Mouse (Mus musculus) embryo, embryonic 9.5 days (tissue): Measurements from ENCODE around the gene Ptprn2.

Source experiments
- DNase-seq: peaks from one replicate; pipeline ENCODE4 v3.0.0-alpha.2; 2017; ENCODE audit errors: extremely low spot score

The Ptprn2 gene

DNA sequence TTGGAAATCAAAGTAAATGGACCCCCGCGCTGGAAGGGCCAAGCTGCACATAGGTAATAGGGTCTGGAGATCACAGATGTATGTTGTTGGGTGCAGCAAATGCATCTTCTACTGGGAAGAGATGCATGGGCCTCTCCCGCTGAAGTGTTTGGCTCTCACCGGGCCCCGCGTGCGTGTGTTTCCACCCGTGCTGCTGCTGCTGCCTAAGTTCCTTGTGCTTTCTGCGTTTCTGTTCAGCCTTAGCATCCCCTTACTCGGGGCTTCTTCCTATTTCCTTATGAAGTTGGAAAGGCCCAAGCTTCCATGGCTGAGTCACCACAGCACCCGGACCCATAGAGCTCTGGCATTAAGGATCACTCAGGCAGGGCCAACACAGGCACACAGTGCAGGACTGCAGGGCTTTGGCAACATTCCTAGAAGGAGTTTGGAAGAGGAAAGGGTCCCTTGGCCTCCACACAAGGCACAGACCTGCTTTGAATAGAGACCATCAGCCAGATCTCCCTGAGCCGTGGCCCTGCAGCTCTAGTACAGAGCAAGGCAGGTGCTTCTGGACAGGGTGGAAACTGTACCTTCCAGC, 772.5 kb downstream of the Ptprn2 start:
- no peak for DNase-seq

DNA sequence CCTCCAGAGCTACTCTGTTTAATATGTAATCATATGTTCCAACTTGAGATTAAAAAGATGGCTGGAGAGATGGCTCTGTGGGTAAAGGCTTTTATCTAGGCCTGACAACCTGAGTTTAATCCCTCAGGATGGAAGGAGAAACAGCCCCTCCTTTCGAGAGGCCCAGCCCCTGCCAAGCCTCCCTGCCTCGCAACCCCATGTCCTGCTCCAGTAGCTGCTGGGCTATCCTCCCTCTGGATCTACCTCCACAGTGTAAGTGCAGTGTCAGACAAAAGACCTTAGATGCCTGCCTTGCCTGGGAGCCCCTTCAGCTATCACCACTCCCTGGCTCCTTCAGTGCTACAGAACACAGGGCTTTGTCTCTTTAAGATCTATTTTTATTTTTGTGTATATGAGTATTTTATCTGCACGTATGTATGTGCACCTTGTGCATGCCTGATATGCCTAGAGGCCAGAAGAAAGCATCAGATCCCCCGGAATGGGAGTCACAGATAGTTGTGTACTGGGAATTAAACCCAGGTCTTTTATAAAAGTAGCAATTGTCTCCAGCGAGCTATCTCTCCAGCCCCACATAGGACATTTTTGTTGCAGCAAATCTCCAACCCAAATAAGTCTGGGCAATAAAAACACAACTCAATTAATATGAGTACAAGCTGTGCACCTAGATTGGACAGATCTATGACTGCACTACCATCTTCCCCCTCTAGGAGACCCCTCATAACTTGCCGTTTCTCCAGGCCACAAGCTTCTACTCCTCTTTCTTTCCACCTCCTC, 775.1 kb downstream of the Ptprn2 start:
- no peak for DNase-seq

DNA sequence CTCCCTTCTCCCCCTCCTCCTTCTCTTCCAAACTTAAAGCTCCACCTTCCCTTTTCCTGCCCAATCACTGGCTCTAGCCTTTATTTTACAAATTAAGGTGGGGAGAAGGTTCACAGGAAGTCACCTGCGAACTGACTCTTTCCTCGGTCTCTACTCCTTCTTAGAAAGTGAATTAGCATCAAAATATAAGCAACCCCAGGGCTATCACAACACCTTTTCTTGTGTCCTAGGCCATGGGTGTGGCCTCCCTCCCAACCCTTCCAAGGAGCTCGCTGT, 775.6 kb downstream of the Ptprn2 start:
- DNase-seq: no peak

DNA sequence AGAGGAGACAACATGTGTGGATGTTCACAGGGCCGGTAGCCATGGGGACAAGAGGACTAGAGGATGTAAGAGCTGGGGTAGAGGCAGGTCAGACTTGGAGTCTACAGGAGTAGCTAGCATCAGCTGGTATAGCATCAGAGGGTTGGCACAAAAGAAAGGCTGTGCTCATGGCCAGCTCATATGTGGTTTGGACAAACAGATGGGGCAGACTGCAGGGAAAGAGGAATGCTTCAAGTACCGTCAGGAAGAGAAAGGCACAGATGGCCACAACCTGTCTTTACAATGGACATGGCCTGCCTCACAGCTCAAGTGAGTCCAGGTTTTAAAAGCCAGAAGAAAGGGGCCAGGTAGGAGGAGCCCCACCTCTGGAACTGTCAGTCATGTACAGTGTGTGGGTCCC, 776.5 kb downstream of the Ptprn2 start:
- DNase-seq: no peak

DNA sequence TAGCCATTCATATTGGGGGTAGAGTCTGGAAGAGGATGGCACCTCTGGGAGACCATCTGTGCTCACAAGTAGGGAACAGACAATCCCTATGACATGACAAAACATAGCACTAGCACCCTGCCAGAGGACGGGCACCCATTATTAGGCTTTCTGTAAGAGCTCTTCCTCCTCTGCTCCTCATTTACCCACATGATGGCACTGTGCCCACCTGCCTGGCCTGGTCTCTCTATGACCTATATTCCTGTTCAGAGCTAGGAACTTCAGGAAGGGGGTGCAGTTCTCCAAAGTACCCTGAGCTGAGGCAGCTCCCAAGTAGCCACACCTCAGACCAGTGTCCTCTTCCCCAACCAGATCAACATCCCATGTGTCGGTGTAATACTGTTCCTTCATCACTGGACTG, 777.6 kb downstream of the Ptprn2 start:
- no peak for DNase-seq

DNA sequence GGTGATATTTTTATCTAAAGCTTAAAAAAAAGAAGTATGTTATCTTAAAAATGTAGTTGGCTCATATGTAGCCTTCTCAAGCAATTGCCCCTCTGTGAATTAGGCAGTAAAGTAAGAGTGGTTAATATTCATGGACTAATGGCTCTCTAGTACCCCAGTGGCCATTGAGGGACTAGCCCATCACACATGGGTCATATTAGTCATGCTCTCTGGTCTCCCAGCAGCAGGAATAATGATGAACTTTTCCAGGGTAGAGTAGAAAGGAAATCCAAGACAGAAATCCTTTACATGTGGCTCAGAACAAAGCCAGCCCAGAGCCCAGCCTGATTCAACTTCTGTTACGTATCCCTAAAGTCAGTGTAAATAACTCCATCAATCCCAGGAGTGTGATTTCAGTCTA, 779.7 kb downstream of the Ptprn2 start:
- DNase-seq: no peak

DNA sequence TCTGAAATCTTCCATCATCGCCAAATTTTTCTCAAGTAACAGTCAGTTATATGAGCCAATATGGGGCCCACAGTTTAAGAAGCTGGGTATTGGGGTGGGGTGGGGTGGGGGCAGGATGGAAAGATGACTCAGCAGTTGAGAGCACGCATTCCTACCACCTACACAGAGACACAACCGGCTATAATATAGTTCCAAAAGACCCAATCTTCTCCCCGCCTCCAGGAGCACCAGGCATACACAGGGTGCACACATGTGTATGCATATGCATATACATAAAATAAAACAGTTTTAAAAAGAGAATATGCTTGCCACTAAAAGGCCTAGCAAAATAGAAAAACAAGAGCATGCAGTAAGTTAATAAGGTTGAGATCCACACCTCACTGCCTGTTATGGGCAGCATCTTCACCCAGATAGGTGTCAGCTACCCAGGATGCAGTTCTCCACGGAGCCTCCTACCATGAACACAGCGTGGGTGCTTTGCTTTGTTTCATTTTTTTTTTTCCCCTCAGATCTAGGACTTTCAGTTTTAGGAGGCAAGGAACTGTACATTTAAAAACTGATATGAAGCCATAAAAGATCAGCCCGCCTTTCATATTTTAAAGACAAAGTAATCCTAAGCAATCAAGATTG, 783.1 kb downstream of the Ptprn2 start:
- no peak for DNase-seq

DNA sequence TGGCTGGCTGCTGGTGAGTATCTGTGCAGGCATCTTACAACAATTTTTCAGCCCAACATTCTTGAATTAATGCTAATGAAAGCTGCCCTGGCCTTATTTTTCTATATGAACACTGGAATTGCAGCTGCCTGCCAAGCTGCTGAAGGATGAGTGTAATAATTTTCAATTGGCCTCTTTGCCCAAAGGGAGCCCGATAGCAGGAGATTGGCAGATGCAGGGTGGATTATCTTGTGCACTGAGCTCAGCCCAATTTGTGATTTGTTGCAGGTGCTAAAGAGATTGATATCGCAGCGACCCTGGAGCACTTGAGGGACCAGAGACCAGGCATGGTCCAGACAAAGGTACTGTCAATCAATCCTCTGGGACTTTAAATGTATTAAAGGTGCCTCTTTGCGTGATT, 783.8 kb downstream of the Ptprn2 start:
- DNase-seq: no peak

DNA sequence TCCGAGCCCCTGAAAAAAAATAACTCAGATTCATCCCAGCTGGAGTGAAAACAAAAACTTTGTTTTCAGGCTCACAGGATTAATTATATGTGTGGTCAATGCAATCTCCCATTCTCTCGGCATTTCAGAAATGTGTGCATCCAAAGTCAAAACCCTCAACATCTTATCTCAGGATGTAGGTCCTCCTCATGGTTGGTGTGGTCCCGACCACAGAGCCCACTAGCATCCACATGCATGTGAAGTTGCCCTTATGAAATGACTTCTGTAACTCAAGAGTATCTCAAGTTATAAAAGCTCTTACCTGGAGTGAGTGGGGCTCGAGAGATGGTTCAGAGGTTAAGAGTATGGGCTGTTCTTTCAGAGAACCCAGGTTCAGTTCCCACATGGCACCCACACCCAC, 784.7 kb downstream of the Ptprn2 start:
- DNase-seq: no peak

DNA sequence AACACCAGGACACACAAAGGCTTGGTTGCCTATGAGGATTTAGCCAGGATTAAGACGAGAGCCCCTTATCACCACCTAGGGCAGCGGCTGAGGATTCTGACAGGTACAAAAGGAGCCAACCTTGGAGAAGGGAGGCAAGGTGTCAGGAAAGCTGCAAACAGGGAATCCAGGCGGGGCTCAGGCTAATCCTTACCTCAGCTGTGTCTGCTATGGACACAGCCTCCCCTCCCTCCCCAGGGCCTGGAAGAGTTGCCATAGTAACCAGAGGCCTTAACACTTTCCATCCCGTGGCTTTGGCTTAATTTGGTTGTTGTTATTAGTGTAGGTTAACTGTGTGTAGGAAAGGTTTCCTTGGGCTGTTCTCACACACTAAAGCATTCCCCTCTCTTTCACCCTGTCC, 787.6 kb downstream of the Ptprn2 start:
- peak; percentile 26 for DNase-seq

DNA sequence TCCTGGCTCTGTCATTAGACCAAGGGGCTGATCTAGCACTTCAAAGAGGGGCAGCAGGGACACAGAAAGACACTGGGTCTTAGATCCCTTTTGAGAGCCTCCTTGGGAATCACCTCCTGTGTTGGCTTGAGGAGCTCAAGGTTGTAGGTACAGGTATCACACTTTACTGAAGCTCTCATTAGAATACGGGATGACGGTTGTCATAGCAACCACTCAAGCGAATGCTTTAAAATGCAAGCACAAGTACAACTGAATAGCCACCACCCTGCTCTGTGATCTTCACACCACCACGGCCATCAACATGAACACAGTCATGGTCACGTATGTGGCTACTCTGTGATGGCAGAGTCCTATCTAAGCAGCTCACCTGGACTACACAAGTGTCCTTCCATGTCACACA, 789.1 kb downstream of the Ptprn2 start:
- no peak for DNase-seq

DNA sequence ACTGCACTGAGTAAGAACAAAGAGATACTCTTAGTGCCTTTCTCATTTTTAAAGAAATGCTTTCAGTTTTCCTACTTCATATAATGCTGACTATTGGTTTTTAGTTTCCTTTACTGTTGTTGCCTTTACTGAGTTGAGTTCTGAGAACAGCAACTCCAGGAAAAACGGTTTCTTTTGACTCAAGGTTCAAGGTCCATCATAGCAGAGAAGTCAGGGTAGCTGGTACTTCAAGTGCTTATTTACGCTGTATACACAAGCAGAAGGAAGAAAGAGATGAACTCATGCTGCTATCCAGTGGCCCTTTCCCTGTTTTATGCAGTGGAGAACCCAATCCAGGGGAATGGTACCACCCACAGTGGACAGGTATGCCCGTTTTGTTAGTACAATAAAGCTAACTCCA, 795.3 kb downstream of the Ptprn2 start:
- DNase-seq: no peak

DNA sequence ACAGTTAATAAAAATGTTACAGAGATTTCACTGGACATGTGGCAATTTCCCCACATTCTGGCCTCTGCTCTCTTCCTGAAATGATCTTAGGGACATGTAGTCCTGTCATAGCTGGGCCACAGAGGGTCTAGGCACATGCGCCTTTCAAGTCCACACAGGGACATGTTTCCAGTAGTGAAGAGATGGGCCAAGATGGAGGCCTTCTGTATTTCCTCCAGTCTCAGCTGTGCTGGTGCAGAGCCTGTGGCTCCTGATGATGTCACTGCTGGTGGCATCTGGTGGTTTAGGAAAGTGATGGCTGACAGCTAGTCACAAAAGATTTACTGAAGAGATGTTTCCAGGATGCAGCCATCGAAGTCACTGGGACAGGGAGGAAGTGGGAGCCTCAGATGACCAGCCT, 797.1 kb downstream of the Ptprn2 start:
- DNase-seq: no peak

DNA sequence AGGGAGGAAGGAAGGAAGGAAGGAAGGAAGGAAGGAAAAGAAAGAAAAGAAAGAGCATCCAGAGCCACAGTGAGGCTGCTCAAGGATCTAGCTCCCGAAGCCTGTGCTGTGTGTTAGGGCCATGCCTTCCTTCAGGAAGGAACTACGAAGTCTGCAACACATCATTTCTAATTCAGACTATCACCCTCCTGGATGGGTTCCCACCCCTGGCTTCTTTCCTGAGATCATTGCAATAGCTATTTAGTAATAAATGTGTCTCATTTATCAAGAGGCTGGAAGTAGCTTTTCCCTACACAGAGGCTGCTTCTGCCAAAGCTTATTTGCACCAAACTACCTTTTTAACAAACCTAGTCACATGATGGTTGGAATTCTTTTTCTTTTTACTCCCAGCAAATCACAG, 801.9 kb downstream of the Ptprn2 start:
- no peak for DNase-seq

DNA sequence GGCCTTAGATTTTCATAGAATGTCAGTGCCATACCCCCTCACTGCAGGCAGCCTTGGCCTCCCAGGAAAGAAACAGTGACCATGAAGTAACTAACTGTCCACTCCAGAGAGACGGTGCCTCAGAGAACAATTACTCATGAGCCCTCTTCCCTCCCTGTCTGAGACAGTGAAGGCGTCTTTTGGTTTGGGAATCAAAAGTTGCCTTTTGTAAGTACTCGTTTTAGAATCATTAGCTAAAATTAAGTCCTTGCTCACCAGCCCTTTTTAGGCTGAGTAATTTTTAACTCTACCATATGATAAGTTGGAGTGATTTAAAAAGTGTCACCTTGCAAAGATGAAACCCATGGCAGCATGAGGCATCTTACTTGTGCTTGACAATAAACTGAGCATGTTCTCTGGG, 806.4 kb downstream of the Ptprn2 start:
- no peak for DNase-seq

DNA sequence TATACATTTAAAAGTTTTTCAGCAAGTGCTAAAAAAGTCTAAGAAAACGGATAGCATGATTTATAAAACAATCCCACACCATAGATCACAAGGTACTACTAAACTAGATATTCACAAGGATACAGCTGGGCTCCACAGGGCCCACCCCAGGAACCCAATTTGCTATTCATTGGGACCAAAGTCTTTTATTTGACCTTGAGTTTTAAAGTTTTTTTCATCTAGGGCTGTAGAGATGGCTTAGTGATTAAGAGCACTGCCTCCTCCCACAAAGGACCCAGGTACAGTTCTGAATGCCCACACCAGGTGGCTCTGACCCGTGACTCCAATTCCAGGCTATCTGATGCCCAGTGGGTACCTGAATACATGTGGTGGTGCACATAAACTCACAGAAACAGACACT, 811.3 kb downstream of the Ptprn2 start:
- no peak for DNase-seq

DNA sequence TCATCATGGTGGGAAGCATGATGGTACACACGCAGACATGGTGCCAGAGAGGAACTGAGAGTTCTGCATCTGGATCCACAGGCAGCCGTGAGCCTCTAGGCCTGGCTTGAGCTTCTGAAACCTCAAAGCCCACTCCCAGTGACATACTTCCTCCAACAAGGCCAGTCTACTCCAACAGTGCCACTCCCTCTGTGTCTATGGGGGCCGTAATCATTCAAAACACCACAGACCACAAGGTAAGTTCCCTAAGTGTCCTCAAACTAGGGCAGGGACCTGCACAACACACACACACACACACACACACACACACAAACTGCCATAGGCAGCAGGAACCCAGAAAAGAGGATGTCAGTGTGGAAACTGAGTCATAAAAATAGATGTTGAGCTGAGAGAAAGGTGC, 813.6 kb downstream of the Ptprn2 start:
- no peak for DNase-seq

DNA sequence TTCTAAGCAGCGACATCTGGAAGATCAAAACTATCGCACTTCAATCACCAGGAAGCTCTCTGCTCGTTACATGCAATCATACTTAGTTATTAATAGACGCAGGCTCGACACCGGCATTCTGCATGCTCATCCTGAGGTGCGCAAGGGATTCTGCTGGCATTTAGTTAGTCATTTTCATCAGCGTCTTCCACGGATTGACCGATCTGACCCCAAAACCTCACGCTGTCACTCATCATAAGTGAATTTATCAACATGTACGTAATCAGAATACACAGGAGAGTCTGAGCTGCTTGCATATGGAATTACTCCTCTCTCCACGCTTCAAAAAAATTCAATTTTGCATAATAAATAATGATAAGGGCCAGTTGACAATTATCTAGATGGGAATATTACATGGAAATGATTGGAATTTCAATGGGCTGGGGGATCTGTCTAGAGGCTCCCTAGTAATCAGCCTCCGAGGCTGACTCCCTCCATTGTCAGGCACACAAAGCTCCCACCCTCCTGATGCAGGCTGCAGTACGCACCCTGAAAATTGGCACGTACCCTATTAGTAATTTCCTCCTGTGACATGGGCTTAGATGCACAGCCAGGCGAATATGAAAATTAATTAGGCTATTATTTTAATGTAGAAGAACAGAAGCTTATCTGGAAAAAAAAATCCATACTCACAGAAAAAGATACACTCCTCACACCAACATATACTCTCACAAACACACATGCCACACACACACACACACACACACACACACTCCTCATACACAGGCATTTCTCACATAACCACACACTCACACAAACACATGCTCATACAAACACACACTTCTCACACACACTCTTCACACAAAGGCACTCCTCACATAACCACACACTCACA, 819.5 kb downstream of the Ptprn2 start:
- no peak for DNase-seq

DNA sequence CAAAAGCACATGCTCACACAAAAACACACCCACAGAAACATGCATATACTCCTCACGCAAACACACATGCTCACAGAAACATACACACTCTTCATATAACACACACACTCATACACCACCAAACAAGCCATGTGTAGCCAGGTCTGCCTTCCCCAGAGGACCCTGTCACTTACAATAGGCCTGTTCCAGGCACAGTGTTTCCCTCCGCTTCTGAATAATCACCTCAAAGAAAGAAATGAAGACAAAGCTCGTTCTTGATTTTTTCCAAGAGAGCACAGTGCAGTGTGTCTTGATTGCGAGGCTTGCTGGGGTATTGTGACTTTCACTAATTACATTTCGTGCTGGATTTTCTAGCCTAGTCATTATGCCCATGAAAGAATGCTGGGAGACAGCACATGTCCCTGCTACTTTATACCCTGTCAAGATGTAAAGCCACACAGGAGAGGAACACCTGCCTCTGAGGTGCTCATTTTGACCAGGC, 820.1 kb downstream of the Ptprn2 start:
- no peak for DNase-seq

DNA sequence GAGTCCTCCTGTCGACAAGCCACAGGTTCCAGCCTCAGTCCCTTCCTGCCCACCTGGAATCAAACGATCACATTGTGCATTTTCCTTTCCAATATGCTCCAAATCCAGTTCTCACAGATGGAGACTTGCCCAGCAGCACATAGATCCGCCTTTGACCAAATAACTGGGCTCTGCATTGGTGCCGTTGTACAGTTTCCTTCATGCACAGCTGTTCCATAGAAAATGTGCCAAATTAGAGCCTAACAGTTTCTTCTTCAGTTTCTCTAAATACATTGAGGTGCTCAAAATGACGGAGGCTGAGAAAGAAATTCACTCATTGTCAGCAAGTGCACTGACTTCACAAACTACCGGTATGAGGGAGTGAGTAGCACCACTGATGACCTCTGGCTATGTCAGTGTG, 826.6 kb downstream of the Ptprn2 start:
- no peak for DNase-seq

DNA sequence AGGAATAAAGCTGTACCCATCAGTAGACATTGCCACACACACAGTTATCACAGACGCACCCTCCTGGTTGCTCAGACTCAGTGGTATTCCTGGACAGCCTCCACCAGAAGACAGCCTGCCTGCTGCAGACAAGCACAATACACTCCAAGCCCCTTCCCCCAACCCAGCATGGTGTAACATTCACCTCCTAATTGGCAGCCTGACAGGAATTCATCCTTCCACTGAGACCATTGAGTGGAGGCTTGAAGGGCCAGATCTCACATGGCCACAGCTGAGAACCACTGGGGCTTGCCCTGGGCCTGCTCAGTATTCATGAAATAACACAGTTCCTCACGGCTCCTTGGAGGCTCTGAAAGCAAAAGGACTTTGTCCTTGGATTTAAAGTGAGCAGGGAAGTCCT, 829.5 kb downstream of the Ptprn2 start:
- DNase-seq: no peak

DNA sequence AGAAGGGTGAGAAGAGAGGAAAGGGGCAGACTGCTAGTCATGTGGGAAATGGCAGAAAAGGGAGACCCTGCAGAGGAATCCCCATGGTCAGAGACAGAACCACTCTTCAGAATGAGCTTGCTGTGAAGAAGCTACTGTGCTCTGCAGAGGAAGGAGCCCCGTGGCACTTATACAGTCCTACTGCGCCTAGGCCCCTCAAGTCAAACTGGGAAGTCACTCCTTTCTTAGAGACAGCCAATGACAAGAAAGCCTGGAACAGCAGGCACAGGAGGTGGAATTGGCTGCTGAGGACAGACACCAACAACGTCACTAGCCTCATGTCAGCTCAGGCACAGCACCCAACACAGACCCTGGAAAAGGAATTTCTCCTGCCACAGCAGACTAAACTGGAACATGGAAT, 830.1 kb downstream of the Ptprn2 start:
- DNase-seq: no peak

DNA sequence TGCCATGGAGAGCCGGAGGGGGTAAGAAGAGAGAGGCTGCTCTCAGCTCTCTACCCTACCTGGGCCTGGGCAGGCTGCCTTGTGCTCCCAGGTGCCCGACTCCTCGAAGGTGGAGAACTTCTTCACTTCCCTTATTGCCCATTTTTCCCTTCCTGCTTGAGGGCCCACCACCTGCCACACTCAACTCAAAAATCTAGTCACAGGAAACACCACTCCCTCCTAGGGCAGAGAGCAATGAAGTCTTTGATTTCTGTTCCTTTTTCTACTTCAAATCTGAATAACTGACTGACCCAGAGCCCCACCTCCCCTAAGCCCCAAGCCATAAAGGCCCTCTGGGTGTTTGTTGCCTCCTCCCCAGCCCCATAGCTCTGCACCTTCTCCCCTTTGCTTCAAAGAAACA, 832.7 kb downstream of the Ptprn2 start:
- DNase-seq: no peak
